Mouse (Mus musculus): ENCODE data around the gene Brd3os.

Gene Brd3os

GRCm38 (mm10) chr2:27421293-27422068 is 20.6 kb upstream of the Brd3os start:
- no peak for DNase-seq (ENCODE audit: low read depth, low spot score)

GRCm38 (mm10) chr2:27423596-27423995 is 18.5 kb upstream of the Brd3os start:
- no peak for DNase-seq (ENCODE audit: low read depth, low spot score)

GRCm38 (mm10) chr2:27425161-27425611 is 16.9 kb upstream of the Brd3os start:
- DNase-seq (ENCODE audit: low read depth, low spot score): no peak

- no peak for DNase-seq (ENCODE audit: low read depth, low spot score)
These were observed 16.2 kb upstream of the Brd3os start for GRCm38 (mm10) chr2:27425751-27426405.

- DNase-seq (ENCODE audit: low read depth, low spot score): no peak
These were observed 15.7 kb upstream of the Brd3os start for GRCm38 (mm10) chr2:27426406-27426854.

- peak; percentile 83 for DNase-seq (ENCODE audit: low read depth, low spot score)
These were observed 15.2 kb upstream of the Brd3os start, which contains the start of gene Vav2 for GRCm38 (mm10) chr2:27426855-27427457. Vav2 (minus strand) TSS chr2:27427033.

GRCm38 (mm10) chr2:27428071-27428470 is 14.1 kb upstream of the Brd3os start:
- DNase-seq (ENCODE audit: low read depth, low spot score): peak; percentile 75

GRCm38 (mm10) chr2:27430621-27431020 is 11.5 kb upstream of the Brd3os start:
- DNase-seq (ENCODE audit: low read depth, low spot score): no peak

GRCm38 (mm10) chr2:27432599-27432998 is 9.5 kb upstream of the Brd3os start:
- DNase-seq (ENCODE audit: low read depth, low spot score): no peak

GRCm38 (mm10) chr2:27437876-27438275 is 4.2 kb upstream of the Brd3os start:
- DNase-seq (ENCODE audit: low read depth, low spot score): no peak

- DNase-seq (ENCODE audit: low read depth, low spot score): no peak
These were observed 3.8 kb upstream of the Brd3os start for GRCm38 (mm10) chr2:27438281-27438680.

- no peak for DNase-seq (ENCODE audit: low read depth, low spot score)
These were observed 755 bp downstream of the Brd3os start for GRCm38 (mm10) chr2:27442708-27443449.

- DNase-seq (ENCODE audit: low read depth, low spot score): no peak
These were observed 1.3 kb downstream of the Brd3os start for GRCm38 (mm10) chr2:27443450-27443708.

- DNase-seq (ENCODE audit: low read depth, low spot score): no peak
These were observed 3.8 kb downstream of the Brd3os start for GRCm38 (mm10) chr2:27445910-27446309.

GRCm38 (mm10) chr2:27446812-27447211 is 4.7 kb downstream of the Brd3os start:
- DNase-seq (ENCODE audit: low read depth, low spot score): no peak

GRCm38 (mm10) chr2:27447782-27448181 is 5.7 kb downstream of the Brd3os start:
- no peak for DNase-seq (ENCODE audit: low read depth, low spot score)

- DNase-seq (ENCODE audit: low read depth, low spot score): no peak
These were observed 8.1 kb downstream of the Brd3os start for GRCm38 (mm10) chr2:27450226-27450625.

- no peak for DNase-seq (ENCODE audit: low read depth, low spot score)
These were observed 17.6 kb downstream of the Brd3os start for GRCm38 (mm10) chr2:27459735-27460134.

- DNase-seq (ENCODE audit: low read depth, low spot score): no peak
These were observed 18.0 kb downstream of the Brd3os start for GRCm38 (mm10) chr2:27460163-27460562.

- DNase-seq (ENCODE audit: low read depth, low spot score): no peak
These were observed 18.5 kb downstream of the Brd3os start for GRCm38 (mm10) chr2:27460651-27461050.

GRCm38 (mm10) chr2:27461881-27462660 is 19.9 kb downstream of the Brd3os start:
- DNase-seq (ENCODE audit: low read depth, low spot score): no peak

All from skeletal muscle tissue, adult 2 months (tissue).